Mouse (Mus musculus): Measurements from ENCODE around the gene Rnf34.

The Rnf34 gene

GRCm38 (mm10) chr5:122900558-122901171 lies 50.8 kb downstream of the Rnf34 start:
- no peak for DNase-seq

DNA sequence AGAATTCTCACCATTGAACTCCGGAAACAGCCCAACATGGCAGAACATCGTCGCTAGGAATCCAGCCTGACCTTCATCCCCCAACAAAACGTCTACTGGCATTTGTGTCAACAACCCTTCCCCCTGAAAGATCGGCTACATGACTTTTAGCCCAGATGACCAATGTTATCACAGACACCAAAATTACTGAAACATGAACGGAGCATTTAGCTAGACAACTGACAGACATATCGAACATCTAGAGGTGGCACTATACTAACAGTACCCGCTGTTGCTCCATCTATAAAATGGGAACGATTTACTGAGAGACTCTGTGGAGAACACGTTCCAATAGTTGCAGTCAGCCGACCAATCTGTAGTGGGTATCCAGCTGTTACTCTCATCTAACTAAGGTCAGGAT lies 51.3 kb downstream of the Rnf34 start:
- peak; percentile 82 for DNase-seq

DNA sequence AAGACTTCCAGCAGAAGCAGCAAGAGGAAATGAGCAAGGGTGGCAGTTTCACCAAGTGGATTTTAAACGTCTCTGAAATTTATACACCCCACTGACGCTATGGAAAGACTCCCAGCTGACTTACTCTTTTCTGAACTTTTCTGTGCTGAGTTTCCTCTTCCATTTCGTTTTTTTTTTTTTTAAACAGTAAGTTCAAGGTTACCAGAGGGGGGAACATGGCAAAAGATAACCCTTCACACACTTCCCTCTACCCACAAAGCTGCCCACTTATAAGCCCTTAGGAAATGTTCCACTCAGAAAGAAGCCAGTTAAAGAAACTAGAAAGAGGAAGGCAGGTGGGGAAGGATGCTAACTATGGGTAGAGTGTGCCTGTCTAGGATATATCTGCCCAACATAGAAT lies 51.8 kb downstream of the Rnf34 start:
- DNase-seq = no peak

GRCm38 (mm10) chr5:122902228-122902627 lies 52.4 kb downstream of the Rnf34 start:
- no peak for DNase-seq

- no peak for DNase-seq
These were observed 53.3 kb downstream of the Rnf34 start for GRCm38 (mm10) chr5:122903165-122903564.

GRCm38 (mm10) chr5:122907182-122907581 lies 57.3 kb downstream of the Rnf34 start:
- DNase-seq = no peak

DNA sequence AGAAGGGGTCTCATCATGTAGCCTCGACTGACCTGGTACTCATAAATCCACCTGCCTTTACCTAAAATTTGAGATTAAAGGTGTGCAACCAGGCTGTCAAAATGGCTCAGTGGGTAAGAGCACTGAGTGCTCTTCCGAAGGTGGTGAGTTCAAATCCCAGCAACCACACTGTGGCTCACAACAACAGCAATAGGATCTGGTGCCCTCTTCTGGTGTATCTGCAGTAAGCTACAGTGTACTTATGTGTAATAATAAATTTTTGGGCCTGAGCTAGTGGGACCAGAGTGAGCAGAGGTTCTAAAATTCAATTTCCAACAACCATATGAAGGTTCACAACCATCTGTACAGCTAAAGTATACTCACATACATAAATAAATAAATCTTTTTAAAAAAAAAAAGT lies 58.2 kb downstream of the Rnf34 start:
- DNase-seq = no peak

DNA sequence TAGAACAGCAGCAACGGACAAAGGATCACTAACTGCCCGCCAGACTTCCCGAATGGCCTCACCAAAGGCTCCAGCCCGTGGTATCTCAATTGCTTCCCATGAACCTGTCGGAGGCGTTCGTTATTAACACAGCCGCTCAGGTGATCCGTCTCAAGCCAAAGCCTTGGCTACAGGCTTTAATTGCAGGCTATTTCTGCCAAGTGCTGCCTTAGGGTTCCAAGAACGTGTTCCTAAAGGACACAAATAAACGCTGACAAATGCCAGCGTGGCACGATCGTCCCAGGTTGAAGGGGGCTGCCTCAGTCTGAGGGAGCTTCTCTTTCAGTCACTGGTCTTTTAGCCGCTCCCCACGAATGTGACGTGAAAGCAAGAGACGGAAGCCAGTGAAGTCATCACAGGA lies 59.6 kb downstream of the Rnf34 start:
- DNase-seq = peak; percentile 92

GRCm38 (mm10) chr5:122912863-122913262 lies 63.0 kb downstream of the Rnf34 start:
- DNase-seq = no peak

DNA sequence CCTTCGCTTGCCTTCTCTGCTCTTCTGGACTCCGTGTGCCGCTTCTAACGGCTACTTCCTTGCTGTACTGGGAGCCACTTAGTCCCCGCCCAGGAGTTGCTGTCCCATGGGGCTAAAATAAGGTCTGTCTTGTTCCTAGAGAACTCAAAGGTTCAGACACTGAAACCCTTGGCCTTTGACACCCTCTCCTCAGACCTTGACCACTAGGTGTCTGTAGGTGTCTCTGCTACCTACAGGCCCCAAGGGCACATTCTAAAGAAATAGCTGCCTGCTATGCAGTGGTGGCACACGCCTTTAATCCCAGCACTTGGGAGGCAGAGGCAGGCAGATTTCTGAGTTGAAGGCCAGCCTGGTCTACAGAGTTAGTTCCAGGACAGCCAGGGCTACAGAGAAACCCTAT lies 66.3 kb downstream of the Rnf34 start:
- DNase-seq = no peak

- DNase-seq = no peak
These were observed 68.3 kb downstream of the Rnf34 start for GRCm38 (mm10) chr5:122917982-122918711.

- no peak for DNase-seq
These were observed 70.7 kb downstream of the Rnf34 start for GRCm38 (mm10) chr5:122920557-122920956.

Data from heart, adult 11 months (tissue).